In the genomic region with DNA sequence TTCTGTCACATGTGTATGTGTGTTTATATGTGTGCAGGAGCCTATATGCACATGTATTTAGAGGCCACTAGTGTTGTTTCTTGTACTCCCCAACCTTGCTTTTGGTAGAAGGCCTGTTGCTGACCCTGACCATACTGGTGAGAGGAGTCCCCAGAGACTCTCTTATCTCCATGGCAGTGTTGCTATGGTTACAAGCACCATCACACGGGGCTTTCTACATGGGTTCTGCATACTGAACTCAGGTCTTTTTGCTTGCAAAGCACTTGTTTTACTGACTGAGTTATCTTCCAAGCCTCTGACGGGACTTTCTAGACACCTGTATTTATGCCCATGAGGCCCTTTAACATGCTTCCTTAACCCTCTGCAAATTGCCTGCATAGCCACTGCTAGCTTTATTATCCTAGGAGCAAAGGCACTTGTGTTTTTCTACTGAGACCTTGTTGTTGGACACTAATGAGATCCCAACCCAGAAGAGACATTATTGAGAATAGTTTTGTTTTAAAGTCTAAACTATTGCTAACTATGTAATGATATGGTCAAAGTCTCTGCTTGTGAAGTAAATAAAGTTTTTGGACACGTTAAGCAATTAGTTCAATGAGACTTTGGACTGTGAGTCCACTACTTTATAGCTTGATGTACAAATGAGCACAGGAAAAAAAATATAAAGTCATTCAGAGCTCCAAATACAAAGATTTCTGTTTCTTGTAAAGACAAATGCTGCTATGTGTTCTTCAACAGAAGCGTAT, we compare ENCODE assay signal across 23 mouse cellular contexts. TPM values are rescaled to one million over a fixed set of nuclear protein-coding genes. Genes with fewer than 3 reads are reported as not detected.
DNase-seq lines count a peak whose midpoint lies in the region; ATAC-seq and TF ChIP-seq lines count a peak whose summit lies in the region.
"Had no signal": no experiment of that assay in that cellular context is flagged by ENCODE, and none has a peak within 500 bp of the region (broad histone marks: within the 10 kb centered on the region; RNA-seq: fewer than 3 reads in every experiment).

No protein-coding gene starts in this region.

- no peaks in the 10 kb centered on the region for H3K36me3 ChIP-seq in hindbrain, embryonic 10.5 days
- no peaks in the 10 kb centered on the region for H3K36me3 ChIP-seq in hindbrain, embryonic 12.5 days
- H3K36me3 ChIP-seq in midbrain, postnatal 0 days (ENCODE audit: insufficient read depth, low read length), result no peaks in the 10 kb centered on the region
- H3K36me3 ChIP-seq in midbrain, embryonic 13.5 days, result no peaks in the 10 kb centered on the region
- H3K36me3 ChIP-seq in intestine, embryonic 15.5 days, result no peaks in the 10 kb centered on the region
- H3K36me3 ChIP-seq: forebrain, embryonic 12.5 days; heart, embryonic 10.5 days; kidney, embryonic 15.5 days; liver, embryonic 13.5 days had no signal

- H3K9ac ChIP-seq in hindbrain, embryonic 12.5 days, result no peak overlapping the region
- H3K9ac ChIP-seq in midbrain, postnatal 0 days (replicated peaks; ENCODE audit: low read length, poor library complexity, severe bottlenecking), result no peak overlapping the region
- no peak overlapping the region for H3K9ac ChIP-seq in midbrain, embryonic 13.5 days (replicated peaks)
- H3K9ac ChIP-seq in intestine, embryonic 15.5 days, result no peak overlapping the region
- H3K9ac ChIP-seq: forebrain, embryonic 12.5 days; kidney, embryonic 15.5 days; liver, embryonic 13.5 days had no signal

- no peak overlapping the region for H3K27ac ChIP-seq in hindbrain, embryonic 10.5 days
- H3K27ac ChIP-seq in hindbrain, embryonic 12.5 days, result no peak overlapping the region
- no peak overlapping the region for H3K27ac ChIP-seq in midbrain, postnatal 0 days (ENCODE audit: low read depth, low read length)
- no peak overlapping the region for H3K27ac ChIP-seq in midbrain, embryonic 13.5 days
- H3K27ac ChIP-seq in intestine, embryonic 15.5 days, result no peak overlapping the region
- H3K27ac ChIP-seq in left cerebral cortex, adult 2 months, result no peak overlapping the region
- H3K27ac ChIP-seq: forebrain, embryonic 12.5 days; heart, embryonic 10.5 days; kidney, embryonic 15.5 days; liver, embryonic 13.5 days had no signal

- WGBS in hindbrain, embryonic 10.5 days, result 72% methylated on average over 4 of the region's 4 CpGs
- whole genome bisulfite sequencing in hindbrain, embryonic 12.5 days, result 65% methylated on average over 4 of the region's 4 CpGs
- WGBS in midbrain, postnatal 0 days, result 56% methylated on average over 4 of the region's 4 CpGs
- WGBS in midbrain, embryonic 13.5 days, result 65% methylated on average over 4 of the region's 4 CpGs
- WGBS in intestine, embryonic 15.5 days, result 47% methylated on average over 4 of the region's 4 CpGs

- DNase-seq in hindbrain, embryonic 10.5 days (ENCODE audit: low spot score), result peak; percentile 19
- DNase-seq in midbrain, postnatal 0 days (ENCODE audit: low spot score), result peak; percentile 56
- no peak for DNase-seq in right cerebral cortex, postnatal 10 days (ENCODE audit: low spot score in 2 of 2)
- no peak for DNase-seq in left cerebral cortex, adult 2 months (ENCODE audit: extremely low spot score in 1 of 2, low spot score in 2 of 2)
- DNase-seq: adrenal gland, postnatal 25 days; cerebellum, adult 2 months; gastrocnemius, postnatal 36 days; heart, postnatal 10 days; layer of hippocampus, postnatal 36 days; liver, embryonic 13.5 days; lung, postnatal 10 days; right cerebral cortex, adult 18-20 months had no signal

- H3K27me3 ChIP-seq in hindbrain, embryonic 10.5 days (ENCODE audit: insufficient read depth, poor library complexity, severe bottlenecking), result no peaks in the 10 kb centered on the region
- H3K27me3 ChIP-seq in hindbrain, embryonic 12.5 days, result no peaks in the 10 kb centered on the region
- no peaks in the 10 kb centered on the region for H3K27me3 ChIP-seq in midbrain, postnatal 0 days (ENCODE audit: insufficient read depth, low read length)
- no peaks in the 10 kb centered on the region for H3K27me3 ChIP-seq in midbrain, embryonic 13.5 days
- H3K27me3 ChIP-seq in intestine, embryonic 15.5 days (replicated peaks), result no peaks in the 10 kb centered on the region
- H3K27me3 ChIP-seq: forebrain, embryonic 12.5 days; kidney, embryonic 15.5 days; liver, embryonic 13.5 days had no signal

- no peak for TF ChIP-seq CTCF in midbrain, postnatal 0 days (IDR thresholded peaks at IDR 0.05)
- TF ChIP-seq CTCF in left cerebral cortex, adult 2 months (IDR thresholded peaks at IDR 0.05), result no peak

- no peak overlapping the region for H3K4me2 ChIP-seq in hindbrain, embryonic 12.5 days (replicated peaks)
- H3K4me2 ChIP-seq in midbrain, postnatal 0 days (ENCODE audit: low read depth, low read length, poor library complexity, severe bottlenecking), result no peak overlapping the region
- no peak overlapping the region for H3K4me2 ChIP-seq in midbrain, embryonic 13.5 days (replicated peaks)
- H3K4me2 ChIP-seq in intestine, embryonic 15.5 days (replicated peaks), result no peak overlapping the region
- H3K4me2 ChIP-seq: forebrain, embryonic 12.5 days; kidney, embryonic 15.5 days; liver, embryonic 13.5 days had no signal

- H3K9me3 ChIP-seq in hindbrain, embryonic 10.5 days, result no peaks in the 10 kb centered on the region
- no peaks in the 10 kb centered on the region for H3K9me3 ChIP-seq in hindbrain, embryonic 12.5 days (replicated peaks)
- no peaks in the 10 kb centered on the region for H3K9me3 ChIP-seq in midbrain, postnatal 0 days (ENCODE audit: low read length)
- no peaks in the 10 kb centered on the region for H3K9me3 ChIP-seq in midbrain, embryonic 13.5 days
- H3K9me3 ChIP-seq in intestine, embryonic 15.5 days, result no peaks in the 10 kb centered on the region
- H3K9me3 ChIP-seq: forebrain, embryonic 12.5 days; heart, embryonic 10.5 days; kidney, embryonic 15.5 days; liver, embryonic 13.5 days had no signal

- H3K4me3 ChIP-seq in hindbrain, embryonic 10.5 days, result no peak overlapping the region
- no peak overlapping the region for H3K4me3 ChIP-seq in hindbrain, embryonic 12.5 days
- no peak overlapping the region for H3K4me3 ChIP-seq in midbrain, postnatal 0 days (ENCODE audit: low read depth, low read length)
- no peak overlapping the region for H3K4me3 ChIP-seq in midbrain, embryonic 13.5 days (replicated peaks)
- no peak overlapping the region for H3K4me3 ChIP-seq in intestine, embryonic 15.5 days (replicated peaks)
- no peak overlapping the region for H3K4me3 ChIP-seq in left cerebral cortex, adult 2 months
- H3K4me3 ChIP-seq: forebrain, embryonic 12.5 days; heart, embryonic 10.5 days; kidney, embryonic 15.5 days; liver, embryonic 13.5 days had no signal

- intact Hi-C loops in left cerebral cortex, adult 2 months (cut with DNase I), result no loop called here

- H3K4me1 ChIP-seq in hindbrain, embryonic 10.5 days (replicated peaks), result 0 out of 2 replicates have a peak, but pooled peaks cover 5% of the 10 kb centered on the region
- H3K4me1 ChIP-seq in hindbrain, embryonic 12.5 days, result peaks cover 4% of the 10 kb centered on the region
- peaks cover 4% of the 10 kb centered on the region; the same call in 1 of the 2 replicates for H3K4me1 ChIP-seq in midbrain, postnatal 0 days (ENCODE audit: insufficient read depth, low read length)
- peaks cover 7% of the 10 kb centered on the region for H3K4me1 ChIP-seq in midbrain, embryonic 13.5 days (replicated peaks)
- no peaks in the 10 kb centered on the region for H3K4me1 ChIP-seq in intestine, embryonic 15.5 days (replicated peaks)
- H3K4me1 ChIP-seq: kidney, embryonic 15.5 days; liver, embryonic 13.5 days had no signal

- ATAC-seq in hindbrain, embryonic 12.5 days (ENCODE audit: low FRiP score), result no peak
- no peak for ATAC-seq in midbrain, postnatal 0 days (ENCODE audit: low FRiP score)
- ATAC-seq in midbrain, embryonic 13.5 days, result no peak
- ATAC-seq in intestine, embryonic 15.5 days, result peak; percentile 36; the same call in 1 of the 2 replicates
- ATAC-seq: inflammation-experienced regulatory T-cells, adult 6 months had no signal

RNA-seq across cellular contexts. Expression of a gene that starts 39.9 kb away (rescaled TPM):
- 10.1 and 11.3 TPM in 2 replicates for polyA plus RNA-seq in hindbrain, embryonic 10.5 days (2016; fragmentation: Nextera tagmentation; extraction: Ambion mirVana)
- polyA plus RNA-seq in hindbrain, embryonic 12.5 days (2016; fragmentation: Nextera tagmentation; extraction: Ambion mirVana), result 12.2 and 12.4 TPM in 2 replicates
- 19.5 and 33.5 TPM in 2 replicates for total RNA-seq in midbrain, postnatal 0 days (2014; rRNA removed)
- 13.9 and 14.1 TPM in 2 replicates for polyA plus RNA-seq in midbrain, postnatal 0 days (2015; fragmentation: Nextera tagmentation; extraction: Ambion mirVana)
- polyA plus RNA-seq in midbrain, embryonic 13.5 days (2015; fragmentation: Nextera tagmentation; extraction: Ambion mirVana), result 35.7 and 37.8 TPM in 2 replicates
- polyA plus RNA-seq in intestine, embryonic 15.5 days (2015; fragmentation: Nextera tagmentation; extraction: Ambion mirVana), result 7.6 and 9.2 TPM in 2 replicates
- total RNA-seq in left cerebral cortex, adult 2 months (2021), result 10 to 100 TPM in 1 of 2 experiments, 1 to 10 TPM in 1; 8.2 to 11.3 TPM

RNA-seq across cellular contexts. Expression of a gene that starts 41.4 kb away (rescaled TPM):
- polyA plus RNA-seq in hindbrain, embryonic 10.5 days (2016; fragmentation: Nextera tagmentation; extraction: Ambion mirVana), result 1.7 and 3.4 TPM in 2 replicates
- 8.3 and 8.7 TPM in 2 replicates for polyA plus RNA-seq in hindbrain, embryonic 12.5 days (2016; fragmentation: Nextera tagmentation; extraction: Ambion mirVana)
- 27.6 and 32.0 TPM in 2 replicates for total RNA-seq in midbrain, postnatal 0 days (2014; rRNA removed)
- polyA plus RNA-seq in midbrain, postnatal 0 days (2015; fragmentation: Nextera tagmentation; extraction: Ambion mirVana), result 5.4 and 7.9 TPM in 2 replicates
- polyA plus RNA-seq in midbrain, embryonic 13.5 days (2015; fragmentation: Nextera tagmentation; extraction: Ambion mirVana), result 3.3 and 4.6 TPM in 2 replicates
- polyA plus RNA-seq in intestine, embryonic 15.5 days (2015; fragmentation: Nextera tagmentation; extraction: Ambion mirVana), result 19.1 and 22.0 TPM in 2 replicates
- 100 to 1,000 TPM; 186 to 189 TPM for total RNA-seq in left cerebral cortex, adult 2 months (2021)

RNA-seq across cellular contexts. Expression of a gene that starts 41.9 kb away (rescaled TPM):
- polyA plus RNA-seq in hindbrain, embryonic 10.5 days (2016; fragmentation: Nextera tagmentation; extraction: Ambion mirVana), result not detected in 2 replicates
- 0.18 TPM in 1 of 2 replicates, not detected in the other for polyA plus RNA-seq in hindbrain, embryonic 12.5 days (2016; fragmentation: Nextera tagmentation; extraction: Ambion mirVana)
- total RNA-seq in midbrain, postnatal 0 days (2014; rRNA removed), result not detected in 2 replicates
- polyA plus RNA-seq in midbrain, postnatal 0 days (2015; fragmentation: Nextera tagmentation; extraction: Ambion mirVana), result 0.35 and 0.80 TPM in 2 replicates
- polyA plus RNA-seq in midbrain, embryonic 13.5 days (2015; fragmentation: Nextera tagmentation; extraction: Ambion mirVana), result 0.13 TPM in 1 of 2 replicates, not detected in the other
- 5.3 and 7.5 TPM in 2 replicates for polyA plus RNA-seq in intestine, embryonic 15.5 days (2015; fragmentation: Nextera tagmentation; extraction: Ambion mirVana)
- total RNA-seq in left cerebral cortex, adult 2 months (2021), result 1 to 10 TPM in 1 of 2 experiments, under 1 TPM in 1; 0.77 to 1.2 TPM
- total RNA-seq: adrenal gland, postnatal 25 days; common myeloid progenitor, adult 5-6 weeks; megakaryocyte, adult 5-6 weeks; neutrophil, adult 5-6 weeks had no signal
- polyA plus RNA-seq: forebrain, embryonic 12.5 days; inflammation-experienced regulatory T-cells, adult 6 months; spleen, adult 2 months had no signal

Comparison
In these comparisons a context has a peak if more than half of its experiments do, and no peak if none do; other contexts are left out.
1. DNase-seq: peak in hindbrain, embryonic 10.5 days (single experiment) and midbrain, postnatal 0 days (single experiment); none in right cerebral cortex, postnatal 10 days (0 of 2) and left cerebral cortex, adult 2 months (0 of 2).